Mouse (Mus musculus) layer of hippocampus, postnatal 10 days (tissue): ENCODE measurements around the gene Fam107a. TPM values are rescaled to one million over a fixed set of nuclear protein-coding genes. Genes with fewer than 3 reads are reported as not detected.

Source experiments
- DNase-seq, 2 experiments: peaks; one replicate each; pipeline ENCODE4 v3.0.0; 2021; ENCODE audit warnings: low spot score in 2 of 2
- long read RNA-seq: library from polyadenylated mRNA; stranded (forward); transcript quantifications from one replicate; pipeline ENCODE4 v2.0.0, GENCODE M21; 2023
- total RNA-seq, 2 experiments: library from RNA; stranded (reverse); gene quantifications; 2 replicates each; pipeline ENCODE4 v1.2.3; 2021

Gene Fam107a
- total RNA-seq: 100 to 1,000 TPM in 1 of 2 experiments, 10 to 100 TPM in 1; 80.4 to 105 TPM
- long read RNA-seq, transcript Fam107a-201 (4 exons, 3,151 nt): major isoform, 9 of 24 reads
- long read RNA-seq, partial matches to known transcripts: 0 of 24 reads
- long read RNA-seq, other reads (novel, unspliced or antisense): 13 of 24 reads

GRCm38 (mm10) chr14:8317194-8318097, at the start of gene Fam107a:
Gene Fam107a, minus strand, starts transcription at chr14:8318023.
- DNase-seq: no peak

DNA sequence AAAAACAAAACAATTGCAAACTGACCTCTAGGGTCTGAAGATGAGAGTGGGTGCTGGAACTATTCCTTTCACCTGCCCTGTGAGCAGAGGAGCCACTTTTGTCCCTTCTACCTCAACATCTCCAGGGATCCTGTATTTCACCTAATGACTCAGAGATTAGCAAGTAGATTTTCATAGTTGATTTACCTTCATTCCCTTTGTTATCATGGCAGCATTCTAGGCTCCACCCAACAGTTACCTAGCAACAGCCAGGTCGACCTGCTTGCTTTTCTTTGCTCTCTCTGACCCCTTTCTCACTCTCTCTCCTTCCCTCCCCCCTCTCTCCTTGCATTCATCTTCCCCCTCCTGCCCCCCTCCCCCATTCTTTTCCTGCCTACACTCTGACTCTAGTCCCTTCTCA, 49.3 kb upstream of the Fam107a start:
- DNase-seq: no peak

DNA sequence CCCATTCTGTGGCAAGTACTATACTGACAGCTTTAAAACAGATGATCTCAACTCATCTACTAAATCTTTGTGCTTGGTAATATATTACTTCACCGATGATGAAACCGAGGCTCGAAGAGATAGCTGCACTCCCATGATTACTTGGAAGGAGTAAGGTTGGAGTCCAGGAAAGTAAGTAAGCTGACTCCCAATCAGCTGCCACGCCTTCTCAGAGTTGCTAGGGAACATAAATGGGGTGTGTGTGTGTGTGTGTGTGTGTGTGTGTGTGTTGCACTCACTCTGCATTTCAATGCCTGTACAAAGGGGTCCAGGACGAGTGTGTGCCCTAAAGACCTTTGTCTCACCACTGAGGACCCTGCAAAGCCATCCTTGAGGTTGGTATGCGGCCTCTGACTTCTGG, 48.0 kb upstream of the Fam107a start:
- no peak for DNase-seq

DNA sequence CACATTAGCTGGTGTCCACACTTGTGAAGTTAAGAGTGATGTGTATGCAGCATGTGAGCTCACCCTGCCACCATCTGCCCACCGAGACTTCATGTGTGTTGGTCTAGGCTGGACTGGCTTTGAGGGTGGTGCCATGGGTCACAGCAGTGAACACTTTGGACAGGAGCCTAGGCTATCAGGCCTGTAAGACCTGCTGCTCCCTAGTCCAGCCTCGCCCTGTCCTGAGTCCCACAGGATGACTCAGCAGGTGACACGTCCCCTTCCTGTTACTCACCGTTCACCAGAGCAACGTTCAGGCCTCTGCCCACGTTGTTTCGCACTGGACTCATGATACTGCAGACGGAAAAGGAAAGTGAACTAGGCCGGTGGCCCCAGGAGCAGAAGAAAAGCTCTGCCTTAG, 39.0 kb upstream of the Fam107a start:
- no peak for DNase-seq

GRCm38 (mm10) chr14:8355999-8356501, 38.2 kb upstream of the Fam107a start:
- DNase-seq: peak; percentile 86

DNA sequence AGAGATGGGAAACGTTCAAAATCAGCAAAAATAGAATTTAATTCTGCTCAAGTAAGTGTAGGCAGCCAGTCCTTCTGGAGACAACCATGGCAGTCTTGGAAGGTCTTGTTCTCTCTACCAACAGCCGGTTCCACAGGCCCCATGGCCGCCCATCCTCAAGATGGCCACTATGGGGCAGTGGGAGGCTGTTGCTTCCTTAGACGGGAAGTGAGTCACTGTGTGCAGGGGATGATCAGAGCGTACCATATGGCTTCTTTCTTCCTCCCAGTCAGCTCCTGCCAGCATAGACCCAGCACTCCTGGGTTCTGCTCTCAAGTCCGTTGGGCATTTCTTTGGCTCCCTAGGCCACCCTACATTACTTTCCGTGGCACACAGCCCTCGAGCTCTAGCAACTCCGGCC, 31.1 kb upstream of the Fam107a start:
- DNase-seq: no peak

- DNase-seq: peak; percentile 92 to 95
Observed at GRCm38 (mm10) chr14:8346255-8346997, 28.6 kb upstream of the Fam107a start.

DNA sequence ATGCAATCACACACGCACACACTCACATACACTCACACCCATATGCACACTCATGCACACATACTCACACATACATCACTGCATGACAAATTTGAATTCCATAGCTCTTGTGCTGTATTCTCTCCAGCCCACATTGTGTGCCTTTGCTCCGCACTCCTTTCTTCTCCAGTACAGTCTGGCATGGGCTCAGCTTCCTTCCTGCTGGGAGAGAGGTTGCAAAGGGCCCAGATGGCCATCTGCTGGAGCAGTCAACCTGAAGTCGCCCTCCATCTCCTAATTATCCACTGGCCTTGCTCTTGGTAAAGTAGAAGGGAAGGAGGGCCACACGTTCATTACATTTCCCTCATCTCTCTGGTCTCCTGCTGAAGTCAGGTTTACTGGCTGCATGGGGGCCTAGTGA, 27.7 kb upstream of the Fam107a start:
- DNase-seq: no peak

DNA sequence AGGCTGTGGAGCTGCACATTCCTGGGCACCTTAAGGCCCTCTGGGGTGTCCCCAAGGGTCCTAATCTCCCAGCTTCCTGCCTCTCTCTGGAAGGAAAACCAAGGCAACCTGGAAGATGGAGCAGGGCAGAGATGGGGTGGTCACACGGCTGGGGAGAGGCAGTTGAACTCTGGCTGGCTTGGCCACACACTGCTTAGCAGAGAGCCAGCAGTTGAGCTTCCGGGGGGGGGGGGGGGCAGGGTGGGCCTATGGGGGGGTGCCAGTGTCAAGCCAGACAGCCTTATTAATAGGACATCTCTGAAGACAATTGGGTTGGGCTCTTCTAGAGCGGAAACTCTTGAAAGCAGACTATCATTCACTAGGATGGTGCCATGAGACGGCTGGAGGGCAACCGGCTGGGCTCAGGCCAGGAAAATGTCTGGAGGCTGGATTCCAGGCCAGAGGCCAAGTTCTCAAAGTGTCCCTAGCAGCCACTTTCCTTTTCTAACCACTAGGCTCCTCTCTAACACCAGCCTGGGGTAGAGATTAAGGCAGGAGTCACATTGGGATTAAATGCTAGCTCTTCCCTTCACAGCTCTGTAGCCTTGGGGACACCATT, 24.8 kb upstream of the Fam107a start:
- no peak for DNase-seq

GRCm38 (mm10) chr14:8340226-8340625, 22.4 kb upstream of the Fam107a start:
- DNase-seq: no peak

GRCm38 (mm10) chr14:8335947-8336346, 18.1 kb upstream of the Fam107a start:
- DNase-seq: peak in 1 of 2 experiments; percentile 48

- DNase-seq: peak; percentile 30 to 44
Observed at GRCm38 (mm10) chr14:8334511-8334910, 16.7 kb upstream of the Fam107a start.

DNA sequence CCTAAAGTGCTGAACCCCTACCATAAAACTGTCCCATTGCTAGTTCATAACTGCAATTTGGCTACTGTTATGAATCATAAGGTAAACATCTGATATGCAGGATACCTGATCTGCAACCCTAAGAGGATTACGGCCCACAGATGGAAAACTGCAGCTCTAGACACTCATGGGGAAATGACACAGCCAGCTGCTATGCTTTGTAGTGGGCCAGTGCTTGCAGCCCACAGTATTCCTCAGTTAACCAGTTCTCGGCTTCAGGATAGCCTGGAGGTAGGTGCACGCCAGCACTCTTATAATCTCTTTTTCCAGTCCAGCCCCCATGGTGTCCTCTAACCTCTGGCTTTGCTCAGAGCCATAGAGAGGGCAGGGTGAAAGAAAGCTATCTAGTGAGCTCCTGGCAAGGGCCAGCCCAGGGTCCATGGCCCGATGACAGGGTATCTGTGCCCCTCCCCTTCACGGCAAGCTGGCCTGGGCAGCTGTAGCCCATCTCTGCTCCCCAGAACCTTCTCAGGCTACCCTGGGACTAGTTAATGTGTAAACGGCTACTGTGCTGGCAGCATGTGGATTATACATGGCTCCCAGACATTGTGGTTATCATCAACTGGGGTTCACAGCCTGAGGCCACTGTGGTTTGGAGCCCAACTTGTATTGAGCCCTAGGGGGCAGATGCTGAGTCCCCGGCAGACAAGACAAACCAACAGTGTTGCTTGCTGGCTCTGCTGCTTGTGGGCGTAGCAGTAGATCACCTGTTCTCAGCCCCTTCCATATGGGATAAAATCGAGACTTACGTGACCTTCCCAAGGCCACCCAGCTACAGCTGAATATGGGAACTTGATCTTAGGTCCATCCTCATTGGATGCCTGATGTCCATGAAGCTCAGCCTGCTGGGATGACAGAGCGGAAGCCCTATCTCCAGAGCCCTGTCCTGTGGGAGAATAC, 14.8 kb upstream of the Fam107a start:
- DNase-seq: no peak

GRCm38 (mm10) chr14:8331307-8331905, 13.6 kb upstream of the Fam107a start:
- DNase-seq: peak in 1 of 2 experiments; percentile 45

- DNase-seq: no peak
Observed at GRCm38 (mm10) chr14:8330390-8330789, 12.6 kb upstream of the Fam107a start.

GRCm38 (mm10) chr14:8329552-8329951, 11.7 kb upstream of the Fam107a start:
- peak in 1 of 2 experiments; percentile 27 for DNase-seq

GRCm38 (mm10) chr14:8327371-8327770, 9.5 kb upstream of the Fam107a start:
- no peak for DNase-seq

DNA sequence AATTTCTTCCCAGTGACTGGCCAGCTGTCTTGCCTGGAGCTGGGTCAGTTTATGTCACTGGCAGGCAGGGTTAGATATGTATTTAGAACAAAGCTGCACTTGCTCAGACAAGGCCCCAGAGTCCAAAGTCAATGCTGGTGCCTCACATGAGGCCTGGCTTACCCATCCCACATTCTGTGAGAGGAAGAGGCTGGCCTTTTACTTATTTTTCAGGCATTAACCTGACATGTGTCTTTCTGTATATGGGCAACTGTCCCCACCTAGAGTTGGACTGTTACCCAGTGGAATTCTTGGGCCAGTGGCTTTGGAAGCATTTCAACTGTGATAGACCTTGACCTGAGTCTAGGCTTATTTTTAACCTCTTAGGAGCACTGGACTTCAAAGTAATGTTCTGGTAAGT, 9.1 kb upstream of the Fam107a start:
- DNase-seq: no peak

DNA sequence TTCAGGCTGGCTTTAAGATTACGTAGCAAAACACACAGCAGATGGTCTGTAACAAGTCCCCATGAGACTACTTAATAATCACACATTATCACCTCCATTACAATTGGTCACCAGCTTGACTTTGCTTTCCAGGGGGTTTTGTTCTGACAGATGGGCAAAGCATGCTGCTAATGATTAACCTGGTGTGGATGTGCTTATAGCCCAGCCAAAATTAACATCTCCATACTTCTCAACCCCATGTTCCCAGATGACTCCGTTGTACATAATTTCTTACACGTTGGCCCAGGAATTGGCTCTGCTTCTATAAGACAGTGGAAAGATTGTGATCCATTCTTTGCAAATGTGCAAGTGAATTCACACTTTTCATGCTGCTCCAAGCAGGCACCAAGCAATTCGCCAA, 7.9 kb upstream of the Fam107a start:
- DNase-seq: no peak

GRCm38 (mm10) chr14:8320528-8320927, 2.7 kb upstream of the Fam107a start:
- no peak for DNase-seq
